Comparison of ENCODE assay signal across 12 mouse cellular contexts in the genomic region with DNA sequence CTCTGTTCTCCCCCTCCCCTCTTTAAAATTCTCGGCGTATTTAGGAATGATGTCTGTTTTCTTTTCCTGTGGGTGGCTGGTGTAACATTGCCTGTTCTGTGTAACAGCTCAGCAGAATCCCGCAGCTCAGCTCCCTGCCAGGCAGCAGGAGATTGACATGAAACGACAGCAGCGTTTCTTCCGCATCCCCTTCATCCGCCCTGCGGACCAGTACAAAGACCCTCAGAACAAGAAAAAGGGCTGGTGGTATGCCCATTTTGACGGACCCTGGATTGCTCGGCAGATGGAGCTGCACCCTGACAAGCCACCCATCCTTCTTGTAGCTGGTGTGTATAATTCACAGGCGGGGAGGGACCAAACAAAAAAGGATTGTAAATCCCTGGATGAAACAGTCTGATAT.
DNase-seq lines count a peak whose midpoint lies in the region; TF ChIP-seq lines count a peak whose summit lies in the region.
"Had no signal": no experiment of that assay in that cellular context is flagged by ENCODE, and none has a peak within 500 bp of the region (broad histone marks: within the 10 kb centered on the region; RNA-seq: fewer than 3 reads in every experiment).

No protein-coding gene starts in this region.

- TF ChIP-seq CTCF in gastrocnemius, adult 2 months (IDR thresholded peaks at IDR 0.05), result no peak

- 33% methylated on average over 11 of the region's 11 CpGs for WGBS in hindbrain, embryonic 10.5 days

- H3K4me1 ChIP-seq in hindbrain, embryonic 10.5 days (replicated peaks), result peaks cover 4% of the 10 kb centered on the region; the same call in 1 of the 2 replicates
- H3K4me1 ChIP-seq: embryonic facial prominence, embryonic 13.5 days; limb, embryonic 10.5 days had no signal

- 0 out of 2 replicates have a peak overlapping the region, but pooled peaks have one; percentile 5 for H3K27ac ChIP-seq in hindbrain, embryonic 10.5 days
- H3K27ac ChIP-seq in gastrocnemius, adult 2 months, result no peak overlapping the region
- H3K27ac ChIP-seq: embryonic facial prominence, embryonic 13.5 days; limb, embryonic 10.5 days had no signal

- no peaks in the 10 kb centered on the region for H3K27me3 ChIP-seq in hindbrain, embryonic 10.5 days (ENCODE audit: insufficient read depth, poor library complexity, severe bottlenecking)
- H3K27me3 ChIP-seq: embryonic facial prominence, embryonic 13.5 days had no signal

- intact Hi-C loops in left cerebral cortex, postnatal 25 days (cut with DNase I), result no loop called here
- intact Hi-C loops in gastrocnemius, adult 2 months (cut with DNase I), result no loop called here

- H3K9me3 ChIP-seq in hindbrain, embryonic 10.5 days, result no peaks in the 10 kb centered on the region
- H3K9me3 ChIP-seq: embryonic facial prominence, embryonic 13.5 days; limb, embryonic 10.5 days had no signal

- H3K4me3 ChIP-seq in hindbrain, embryonic 10.5 days, result no peak overlapping the region
- no peak overlapping the region for H3K4me3 ChIP-seq in gastrocnemius, adult 2 months
- H3K4me3 ChIP-seq: embryonic facial prominence, embryonic 13.5 days; limb, embryonic 10.5 days had no signal

- H3K36me3 ChIP-seq in hindbrain, embryonic 10.5 days, result no peaks in the 10 kb centered on the region
- H3K36me3 ChIP-seq: embryonic facial prominence, embryonic 13.5 days; limb, embryonic 10.5 days had no signal

- DNase-seq in left cerebral cortex, postnatal 25 days (ENCODE audit: low spot score in 2 of 2), result peak; percentile 36 to 38
- no peak for DNase-seq in left cerebral cortex, adult 9 months (ENCODE audit: low spot score in 2 of 2)
- DNase-seq in hindbrain, embryonic 10.5 days (ENCODE audit: low spot score), result no peak
- DNase-seq in layer of hippocampus, postnatal 36 days, result peak; percentile 25 to 34
- peak; percentile 17 for DNase-seq in right cerebral cortex, postnatal 14 days
- DNase-seq in spleen, postnatal 36 days (ENCODE audit: low spot score in 2 of 2), result no peak
- no peak for DNase-seq in gastrocnemius, adult 2 months
- DNase-seq: gastrocnemius, postnatal 25 days; kidney, adult 8-10 months; lung, adult 18-20 months had no signal

Comparison
In these comparisons a context has a peak if more than half of its experiments do, and no peak if none do; other contexts are left out.
1. DNase-seq: peak in left cerebral cortex, postnatal 25 days (2 of 2), layer of hippocampus, postnatal 36 days (2 of 2) and right cerebral cortex, postnatal 14 days (single experiment); none in left cerebral cortex, adult 9 months (0 of 2), hindbrain, embryonic 10.5 days (single experiment), spleen, postnatal 36 days (0 of 2) and gastrocnemius, adult 2 months (single experiment).